Mouse (Mus musculus) liver, embryonic 13.5 days (tissue): ENCODE measurements around the gene Tmtc4. TPM values are rescaled to one million over a fixed set of nuclear protein-coding genes. Genes with fewer than 3 reads are reported as not detected.

Experiments used
- polyA plus RNA-seq: library from polyadenylated mRNA; unstranded; fragments of >200 nt; fragmentation: Nextera tagmentation; extraction: Ambion mirVana; gene quantifications from 2 replicates; pipeline ENCODE4 v1.2.1, GENCODE M21; 2015

The Tmtc4 gene
- polyA plus RNA-seq, 1 experiment from 2014 or later = 3.1 TPM

Other genes starting within 250 kb of the Tmtc4 start
- 16.0 and 20.7 TPM in 2 replicates for gene Ggact, start 70.3 kb downstream of the Tmtc4 start, polyA plus RNA-seq